Mouse (Mus musculus): ENCODE results near the gene Mllt3. TPM values are rescaled to one million over a fixed set of nuclear protein-coding genes. Genes with fewer than 3 reads are reported as not detected.

The Mllt3 gene
- polyA plus RNA-seq, 1 experiment from 2014 or later: 11.2 TPM

DNA sequence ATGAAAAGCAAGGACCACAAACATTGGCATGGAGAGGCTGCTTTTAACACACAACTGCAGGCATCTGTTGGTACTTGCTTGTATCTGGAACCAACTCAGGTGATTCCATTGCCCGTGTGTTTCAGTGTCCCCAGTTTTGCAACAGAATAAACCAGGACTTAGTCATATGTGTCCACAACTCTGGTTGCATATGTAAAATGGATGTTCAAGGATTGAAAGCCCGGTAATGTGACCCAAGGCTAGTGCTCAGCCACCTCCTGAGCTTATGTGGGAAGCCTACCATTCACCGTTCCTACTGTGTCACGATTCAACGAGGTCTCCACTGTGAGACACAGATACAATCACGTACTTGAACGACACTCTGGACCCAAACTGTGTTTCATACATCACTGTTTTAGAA is 243.7 kb downstream of the Mllt3 start:
- Histone ChIP-seq H3K36me3 (ENCODE audit: inconsistent target) (no peaks in the 10 kb centered on the region), H3K27ac (no peak overlapping the region), H3K4me3 (ENCODE audit: inconsistent target) (no peak overlapping the region), H3K79me2 (ENCODE audit: inconsistent target) (no peaks in the 10 kb centered on the region)
- WGBS (ENCODE audit: missing documents): 93% methylated on average over 7 of the region's 7 CpGs

DNA sequence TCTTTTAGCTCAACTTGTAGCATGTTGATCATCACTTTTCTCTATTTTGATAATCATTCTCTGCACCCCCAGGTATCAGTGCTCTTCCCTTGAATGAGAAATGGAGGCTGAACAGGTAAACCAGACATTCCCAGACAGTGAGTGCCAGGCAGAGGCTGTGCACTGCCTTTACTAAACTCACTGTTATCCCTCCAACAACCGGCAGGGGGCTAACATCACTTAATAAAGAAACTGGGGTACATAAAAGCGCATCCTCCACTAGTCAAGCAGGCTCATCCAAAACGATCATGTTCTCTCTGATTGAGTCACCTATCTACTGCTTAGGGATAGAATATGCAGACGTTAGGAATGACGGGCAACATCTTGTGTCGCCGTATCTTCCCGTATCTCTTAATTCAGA is 244.5 kb downstream of the Mllt3 start:
- H3K4me3 ChIP-seq (ENCODE audit: inconsistent target): no peak overlapping the region
- no peaks in the 10 kb centered on the region for H3K36me3 ChIP-seq (ENCODE audit: inconsistent target)
- WGBS (ENCODE audit: missing documents): 72% methylated on average over 8 of the region's 8 CpGs
- no peak overlapping the region for H3K27ac ChIP-seq
- no peaks in the 10 kb centered on the region for H3K79me2 ChIP-seq (ENCODE audit: inconsistent target)

DNA sequence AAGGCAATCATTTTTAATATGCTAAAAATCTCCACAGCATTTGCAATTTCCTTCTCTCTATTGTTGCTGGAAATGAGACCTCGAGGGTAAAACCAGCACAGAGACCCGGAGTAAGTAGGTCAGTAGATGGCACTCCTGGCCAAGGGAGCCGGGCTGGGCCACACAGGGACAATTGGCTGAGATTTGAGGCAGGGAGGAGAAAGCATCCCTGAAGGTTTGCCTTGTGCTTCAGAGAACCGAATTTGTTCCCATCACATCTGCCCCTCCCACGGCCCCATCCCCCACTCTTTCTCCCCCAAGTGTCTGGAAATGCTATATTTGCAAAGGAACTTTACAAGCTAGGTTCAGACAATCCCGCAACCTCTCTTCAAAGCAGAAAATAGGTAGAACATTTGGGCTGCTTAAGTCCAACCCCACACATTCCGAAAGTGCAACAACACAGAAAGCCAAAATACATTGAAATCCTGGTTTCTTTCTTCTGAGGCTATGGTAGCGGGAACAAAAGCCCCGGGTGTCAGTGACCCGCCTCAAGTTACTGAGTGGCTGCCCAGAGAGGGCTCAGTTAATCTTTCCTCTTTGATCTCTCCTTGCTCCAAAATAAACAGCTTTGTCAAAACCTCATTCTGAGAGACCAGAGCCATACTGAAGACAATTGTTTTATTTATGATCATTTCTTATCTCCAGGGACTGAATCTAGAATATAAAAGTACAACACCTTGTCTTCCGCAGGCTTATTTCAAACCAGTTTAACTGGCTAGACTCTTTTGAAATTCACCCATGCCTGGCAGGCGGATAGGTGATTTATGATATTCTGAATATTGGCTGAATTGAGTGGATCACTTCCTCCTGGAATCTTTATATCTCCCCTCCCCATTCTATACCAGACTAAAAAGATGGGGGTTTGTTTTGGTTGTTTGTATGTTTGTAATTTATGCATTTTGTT is 247.8 kb downstream of the Mllt3 start:
- Histone ChIP-seq H3K79me2 (ENCODE audit: inconsistent target) (no peaks in the 10 kb centered on the region), H3K4me3 (ENCODE audit: inconsistent target) (no peak overlapping the region), H3K36me3 (ENCODE audit: inconsistent target) (no peaks in the 10 kb centered on the region), H3K27ac (no peak overlapping the region)
- WGBS (ENCODE audit: missing documents): 84% methylated on average over 12 of the region's 12 CpGs

DNA sequence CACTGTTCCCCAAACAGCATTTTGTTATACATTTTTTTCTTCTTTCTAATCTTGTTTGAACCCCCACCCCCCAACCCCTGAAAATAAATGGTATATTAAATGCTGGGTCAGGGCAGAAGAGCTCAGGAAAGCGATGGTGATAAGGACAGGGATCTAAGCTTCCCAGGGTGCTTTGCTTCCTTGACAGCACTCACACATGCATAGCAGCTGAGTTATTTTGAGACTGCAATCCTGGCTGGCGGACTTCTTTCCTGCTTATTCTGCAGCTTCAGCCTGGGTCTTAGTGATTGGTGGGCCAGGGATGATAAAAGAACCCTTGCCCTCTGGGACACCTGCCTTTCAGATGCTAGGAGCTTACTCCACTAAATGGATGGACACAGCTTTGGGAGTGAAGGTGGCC is 249.4 kb downstream of the Mllt3 start:
- H3K79me2 ChIP-seq (ENCODE audit: inconsistent target): no peaks in the 10 kb centered on the region
- 87% methylated on average over 2 of the region's 2 CpGs for WGBS (ENCODE audit: missing documents)
- H3K4me3 ChIP-seq (ENCODE audit: inconsistent target): no peak overlapping the region
- no peaks in the 10 kb centered on the region for H3K36me3 ChIP-seq (ENCODE audit: inconsistent target)
- H3K27ac ChIP-seq: no peak overlapping the region

DNA sequence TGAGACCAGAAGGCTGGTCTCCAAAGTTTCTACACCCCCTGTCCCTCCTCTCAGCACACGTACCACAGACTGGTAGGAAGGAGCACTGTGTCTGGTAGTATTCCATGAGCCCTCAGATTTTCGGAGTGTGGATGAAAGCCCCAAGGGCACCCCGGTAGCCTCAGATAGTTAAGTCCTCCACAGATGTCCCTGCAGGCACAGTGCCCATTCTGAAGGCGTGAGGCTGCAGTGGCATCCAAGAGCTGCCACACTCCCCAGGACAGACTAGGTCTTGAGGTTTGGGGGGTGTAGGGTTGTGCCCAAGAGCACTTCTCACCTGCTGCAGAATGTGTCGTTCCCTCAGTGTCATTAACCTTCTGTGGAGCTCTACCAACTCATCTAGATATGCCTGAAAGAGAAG is 251.2 kb downstream of the Mllt3 start:
- no peaks in the 10 kb centered on the region for H3K36me3 ChIP-seq (ENCODE audit: inconsistent target)
- no peaks in the 10 kb centered on the region for H3K79me2 ChIP-seq (ENCODE audit: inconsistent target)
- WGBS (ENCODE audit: missing documents): 96% methylated on average over 5 of the region's 5 CpGs
- no peak overlapping the region for H3K4me3 ChIP-seq (ENCODE audit: inconsistent target)
- no peak overlapping the region for H3K27ac ChIP-seq

DNA sequence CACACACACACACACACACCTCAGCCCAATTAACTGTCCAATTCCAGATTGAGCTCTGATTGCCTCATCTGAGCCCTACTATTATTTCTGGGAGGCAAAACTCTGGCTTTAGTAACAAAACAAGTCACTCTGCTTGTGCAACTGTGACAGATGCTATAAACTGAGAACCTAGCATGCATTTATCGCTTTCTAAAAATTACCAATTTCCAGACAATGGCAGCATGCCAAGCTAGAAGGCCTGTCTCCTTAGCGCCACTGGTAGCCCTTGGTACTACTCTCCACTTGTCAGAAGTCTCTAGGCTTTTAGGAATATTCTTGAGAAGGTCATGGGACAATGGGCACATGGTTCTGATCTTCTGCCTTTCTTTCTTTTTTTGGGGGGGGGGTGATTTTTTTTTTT is 257.4 kb downstream of the Mllt3 start:
- H3K36me3 ChIP-seq (ENCODE audit: inconsistent target): no peaks in the 10 kb centered on the region
- H3K27ac ChIP-seq: no peak overlapping the region
- H3K4me3 ChIP-seq (ENCODE audit: inconsistent target): no peak overlapping the region
- 100% methylated on average over 2 of the region's 2 CpGs for WGBS (ENCODE audit: missing documents)
- H3K79me2 ChIP-seq (ENCODE audit: inconsistent target): no peaks in the 10 kb centered on the region

DNA sequence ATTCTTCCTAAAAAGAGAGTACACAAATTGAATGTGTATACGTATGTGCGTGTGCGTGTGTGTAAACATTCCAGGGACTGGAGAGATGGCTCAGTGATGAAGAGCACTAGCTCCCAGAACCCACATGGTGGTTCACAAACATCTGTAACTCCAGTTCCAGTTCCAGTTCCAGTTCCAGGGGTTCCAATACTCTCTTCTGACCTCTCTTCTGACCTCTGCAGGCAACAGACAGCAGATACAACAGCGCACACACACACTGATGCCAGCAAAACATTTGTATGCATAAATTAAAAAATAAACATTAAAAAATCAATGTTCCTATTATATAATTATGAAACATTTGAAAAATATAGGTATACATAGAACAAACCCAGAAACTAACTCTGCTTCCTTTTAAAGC is 258.6 kb downstream of the Mllt3 start:
- Histone ChIP-seq H3K27ac (no peak overlapping the region), H3K79me2 (ENCODE audit: inconsistent target) (no peaks in the 10 kb centered on the region), H3K36me3 (ENCODE audit: inconsistent target) (no peaks in the 10 kb centered on the region), H3K4me3 (ENCODE audit: inconsistent target) (no peak overlapping the region)
- 100% methylated on average over 4 of the region's 4 CpGs for WGBS (ENCODE audit: missing documents)

DNA sequence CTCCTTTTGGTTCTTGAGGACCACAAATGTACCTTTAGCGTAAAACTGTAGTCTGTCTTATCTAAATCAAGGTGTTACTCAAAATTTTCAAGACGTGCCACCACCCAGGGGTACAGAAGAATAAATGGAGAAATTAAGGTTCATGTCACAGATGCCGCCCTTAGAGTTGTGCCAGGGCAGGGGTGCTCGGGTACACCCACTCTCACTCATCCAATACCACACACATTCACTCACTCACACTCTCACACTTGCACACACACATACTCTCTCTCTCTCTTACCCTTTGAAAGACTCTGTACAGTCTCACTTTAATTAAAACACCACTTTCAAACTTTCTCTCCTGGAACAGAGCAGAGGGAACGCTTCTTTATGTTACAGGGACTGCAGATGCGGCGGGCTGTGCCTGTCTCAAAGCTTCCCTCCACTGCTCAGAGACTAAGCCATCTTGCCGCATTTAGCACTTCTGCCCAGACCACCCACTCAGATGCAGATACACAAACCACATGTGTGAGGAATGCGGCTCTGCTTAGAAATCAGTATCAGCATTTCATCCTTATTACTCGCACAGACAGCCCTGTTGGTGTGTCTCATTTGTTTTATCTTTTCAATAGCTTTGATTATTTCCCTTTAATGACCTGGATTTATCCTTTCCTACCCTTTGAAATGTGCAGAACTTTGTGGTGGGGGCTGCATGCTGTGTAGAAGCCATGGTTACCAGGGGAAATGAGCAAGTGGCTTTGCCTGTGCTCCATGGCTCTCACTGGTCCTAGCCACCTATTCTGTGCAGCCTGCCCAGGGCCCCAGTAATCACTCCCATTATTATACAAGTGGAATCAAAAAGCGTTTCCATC is 265.2 kb downstream of the Mllt3 start:
- H3K79me2 ChIP-seq (ENCODE audit: inconsistent target): no peaks in the 10 kb centered on the region
- WGBS (ENCODE audit: missing documents): 86% methylated on average over 11 of the region's 11 CpGs

DNA sequence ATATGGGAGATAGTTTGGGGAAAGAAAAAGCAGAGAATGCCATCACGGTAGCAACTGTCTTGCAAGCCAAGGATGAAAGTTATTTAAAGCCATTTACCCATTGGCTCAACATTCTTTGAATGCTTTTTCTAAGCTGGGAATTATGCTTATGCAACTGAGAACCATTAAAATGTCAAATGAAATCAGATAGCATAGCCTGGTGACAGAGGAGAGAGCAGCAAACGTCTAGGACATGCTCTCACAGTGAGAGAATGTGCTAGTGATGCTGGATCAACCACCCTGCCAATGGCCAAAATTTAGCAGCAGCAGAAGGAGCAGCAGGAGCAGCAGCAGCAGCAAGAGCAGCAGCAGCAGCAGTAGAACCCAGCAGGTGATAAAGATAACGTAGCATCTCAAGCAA is 267.4 kb downstream of the Mllt3 start:
- no peak overlapping the region for H3K4me3 ChIP-seq (ENCODE audit: inconsistent target)
- no peaks in the 10 kb centered on the region for H3K79me2 ChIP-seq (ENCODE audit: inconsistent target)
- no peaks in the 10 kb centered on the region for H3K36me3 ChIP-seq (ENCODE audit: inconsistent target)
- no peak overlapping the region for H3K27ac ChIP-seq
- 73% methylated on average over 3 of the region's 3 CpGs for WGBS (ENCODE audit: missing documents)

More for the DNA sequence above, 265.2 kb downstream of the Mllt3 start:
- Histone ChIP-seq H3K36me3 (ENCODE audit: inconsistent target) (no peaks in the 10 kb centered on the region), H3K4me3 (ENCODE audit: inconsistent target) (no peak overlapping the region), H3K27ac (no peak overlapping the region)

DNA sequence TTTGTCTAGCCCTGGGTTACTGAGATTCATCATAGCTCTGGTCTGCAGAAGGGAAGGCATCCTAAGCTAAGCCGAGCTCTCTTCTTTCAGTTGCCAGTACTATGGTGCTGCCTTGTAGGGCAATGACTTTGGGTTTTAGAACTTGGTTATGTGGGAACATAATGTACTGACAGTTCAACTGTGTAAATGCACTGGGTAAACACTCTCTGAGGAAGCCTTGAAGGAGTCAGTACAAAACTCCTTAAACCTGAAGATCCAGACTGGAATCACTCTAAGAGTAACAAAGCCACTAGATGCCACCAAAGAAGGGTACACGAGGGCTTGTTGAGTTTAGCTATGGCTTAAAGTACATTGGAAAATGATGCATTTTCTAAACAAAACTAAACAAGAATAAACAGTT is 272.1 kb downstream of the Mllt3 start:
- no peaks in the 10 kb centered on the region for H3K79me2 ChIP-seq (ENCODE audit: inconsistent target)
- 89% methylated on average over 2 of the region's 2 CpGs for WGBS (ENCODE audit: missing documents)
- no peak overlapping the region for H3K27ac ChIP-seq
- H3K4me3 ChIP-seq (ENCODE audit: inconsistent target): no peak overlapping the region
- H3K36me3 ChIP-seq (ENCODE audit: inconsistent target): no peaks in the 10 kb centered on the region

DNA sequence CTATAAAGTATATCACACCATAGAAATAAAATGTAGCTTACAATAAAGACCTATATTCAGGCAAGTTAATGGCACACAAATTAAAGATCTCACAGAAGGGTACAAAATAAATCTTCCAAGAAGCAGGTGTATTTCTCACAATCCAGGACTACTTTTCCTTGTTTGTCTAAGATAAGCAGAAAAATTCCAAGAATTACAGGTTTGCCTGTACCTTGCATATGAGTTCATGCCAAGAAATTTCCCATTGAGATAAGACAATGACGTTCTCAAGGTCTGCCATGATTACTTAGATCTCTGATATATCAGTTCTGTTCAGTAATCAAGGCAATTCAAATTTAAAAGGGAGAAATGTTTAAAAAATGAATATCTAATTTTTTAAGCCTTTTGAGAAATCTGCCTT is 272.9 kb downstream of the Mllt3 start:
- H3K4me3 ChIP-seq (ENCODE audit: inconsistent target): no peak overlapping the region

DNA sequence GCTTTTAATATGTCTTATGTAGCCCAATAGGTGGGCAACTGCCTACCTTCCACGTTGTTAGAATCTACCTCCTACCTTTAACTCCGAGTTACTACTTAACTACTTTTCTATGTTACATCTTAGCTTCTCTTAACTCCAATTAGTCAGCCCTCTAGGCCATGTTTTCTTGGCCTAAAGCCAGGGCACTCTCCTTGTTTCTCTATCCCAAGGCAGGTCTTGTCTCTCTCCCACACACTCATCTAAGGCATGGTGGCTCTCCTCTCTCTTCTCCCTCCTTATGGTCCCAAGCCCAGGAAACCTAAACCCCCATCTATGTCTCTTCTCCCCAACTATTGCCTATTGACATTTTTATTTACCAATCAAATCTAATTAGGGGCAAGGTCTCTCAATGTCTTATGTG is 273.5 kb downstream of the Mllt3 start:
- H3K36me3 ChIP-seq (ENCODE audit: inconsistent target): no peaks in the 10 kb centered on the region
- H3K4me3 ChIP-seq (ENCODE audit: inconsistent target): no peak overlapping the region
- H3K79me2 ChIP-seq (ENCODE audit: inconsistent target): no peaks in the 10 kb centered on the region
- H3K27ac ChIP-seq: no peak overlapping the region
- WGBS (ENCODE audit: missing documents): 95% methylated on average over 2 of the region's 2 CpGs

More for the DNA sequence above, 272.9 kb downstream of the Mllt3 start:
- no peak overlapping the region for H3K27ac ChIP-seq
- no peaks in the 10 kb centered on the region for H3K79me2 ChIP-seq (ENCODE audit: inconsistent target)
- 100% methylated on average over 1 of the region's 1 CpGs for WGBS (ENCODE audit: missing documents)
- H3K36me3 ChIP-seq (ENCODE audit: inconsistent target): no peaks in the 10 kb centered on the region

DNA sequence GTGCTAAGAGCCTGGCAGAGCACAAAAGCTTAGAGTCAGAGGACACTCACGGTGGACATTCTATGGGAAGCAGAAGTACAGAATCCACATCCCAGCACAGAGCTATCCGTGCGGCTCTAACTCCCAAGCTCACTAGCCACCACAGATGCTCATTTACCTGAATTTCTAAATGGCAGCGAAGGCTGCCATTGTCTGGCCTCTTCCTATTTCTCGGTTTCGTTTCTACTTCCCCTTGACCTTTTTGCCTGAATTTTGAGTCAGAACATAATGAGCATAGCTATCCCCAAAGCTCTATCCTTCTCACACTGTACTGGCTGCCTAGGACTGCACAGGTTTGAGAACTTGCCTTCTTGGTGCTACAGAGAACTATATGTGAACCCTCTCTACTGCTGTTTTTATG is 274.1 kb downstream of the Mllt3 start:
- WGBS (ENCODE audit: missing documents): 86% methylated on average over 6 of the region's 6 CpGs
- H3K36me3 ChIP-seq (ENCODE audit: inconsistent target): no peaks in the 10 kb centered on the region
- H3K27ac ChIP-seq: no peak overlapping the region
- no peaks in the 10 kb centered on the region for H3K79me2 ChIP-seq (ENCODE audit: inconsistent target)
- no peak overlapping the region for H3K4me3 ChIP-seq (ENCODE audit: inconsistent target)

DNA sequence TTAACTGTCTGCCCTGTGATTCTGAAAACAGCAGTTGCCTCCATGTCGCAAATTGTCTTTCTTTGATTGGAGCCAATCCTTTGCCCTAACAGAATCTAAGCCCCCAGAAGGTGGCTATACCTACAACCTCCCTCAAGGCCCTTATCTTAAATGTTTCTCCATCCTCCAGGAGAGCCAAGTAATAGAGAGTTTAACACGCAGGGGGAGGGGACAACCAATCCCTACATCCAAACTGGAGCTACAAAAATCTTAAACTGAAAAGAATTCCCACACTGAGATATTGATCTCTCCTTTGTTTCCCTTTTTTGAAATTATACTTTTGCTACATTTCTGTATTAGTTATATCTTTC is 281.7 kb downstream of the Mllt3 start:
- Histone ChIP-seq H3K79me2 (ENCODE audit: inconsistent target) (no peaks in the 10 kb centered on the region), H3K4me3 (ENCODE audit: inconsistent target) (no peak overlapping the region), H3K27ac (no peak overlapping the region), H3K36me3 (ENCODE audit: inconsistent target) (no peaks in the 10 kb centered on the region)
- WGBS (ENCODE audit: missing documents): 92% methylated on average over 2 of the region's 2 CpGs

DNA sequence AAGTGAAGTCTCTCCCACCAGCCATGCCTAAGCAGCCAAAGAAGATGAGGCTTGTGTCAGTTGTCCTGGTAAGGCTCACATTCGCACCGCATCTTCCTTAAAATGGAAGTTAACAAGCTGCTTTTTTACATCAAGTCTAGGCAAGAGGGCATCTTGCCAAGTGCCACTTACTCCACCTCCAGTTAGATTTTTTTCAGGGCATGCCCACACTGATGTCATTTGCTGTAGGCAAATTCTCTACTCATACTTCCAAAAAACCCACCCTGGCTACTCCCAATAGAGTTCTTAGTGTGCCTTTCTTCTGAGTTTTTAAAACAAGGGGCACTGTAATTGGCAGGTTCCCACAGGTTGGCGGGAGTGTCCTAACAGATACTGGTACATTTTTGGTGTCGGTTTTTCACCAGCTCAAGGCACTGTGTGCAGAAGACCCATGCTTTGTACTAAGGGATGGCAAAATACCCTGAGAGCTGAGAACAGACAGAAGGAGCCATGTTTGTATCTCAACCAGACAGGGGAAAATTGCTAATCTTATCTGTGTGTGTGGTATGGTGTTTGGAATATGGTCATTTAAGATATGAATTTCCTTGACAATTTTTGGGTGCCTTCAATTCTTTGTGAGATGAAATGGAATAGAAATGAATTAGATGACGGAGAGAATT is 282.2 kb downstream of the Mllt3 start:
- Histone ChIP-seq H3K36me3 (ENCODE audit: inconsistent target) (no peaks in the 10 kb centered on the region), H3K79me2 (ENCODE audit: inconsistent target) (no peaks in the 10 kb centered on the region), H3K4me3 (ENCODE audit: inconsistent target) (no peak overlapping the region), H3K27ac (no peak overlapping the region)
- 92% methylated on average over 5 of the region's 5 CpGs for WGBS (ENCODE audit: missing documents)

Measured in macrophage (primary cell).